Mouse (Mus musculus) mature B cell (primary cell): ENCODE data around the gene P2ry6.

Experiments
- in situ Hi-C: fragments of 300-500 bp; cut with MboI; formaldehyde crosslinking; loops from 2 replicates; pipeline ENCODE4 v1.14.3; 2019

Gene P2ry6

DNA sequence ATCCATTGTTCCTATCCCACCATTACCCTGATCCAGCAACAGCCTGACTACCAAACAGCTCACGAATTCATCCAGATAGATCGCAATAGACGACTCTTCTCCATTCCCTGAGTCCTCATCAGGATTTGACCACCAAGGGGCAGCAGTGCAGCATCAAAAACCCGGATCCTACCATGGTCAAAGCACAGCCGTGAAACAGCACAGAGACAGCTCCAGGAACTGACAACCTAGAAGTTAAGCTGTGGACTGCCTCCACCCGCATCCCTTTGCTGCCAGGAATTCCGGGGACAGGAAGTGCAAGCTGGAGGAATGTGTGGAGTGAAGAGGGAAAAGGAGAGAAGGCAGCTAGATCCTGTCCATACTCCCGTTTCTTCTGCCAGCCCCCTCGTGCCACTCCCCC, 13.6 kb upstream of the P2ry6 start:
- in situ Hi-C loops = no loop called here

GRCm38 (mm10) chr7:100984452-100985395, 10.3 kb upstream of the P2ry6 start:
- in situ Hi-C loops = no loop called here

DNA sequence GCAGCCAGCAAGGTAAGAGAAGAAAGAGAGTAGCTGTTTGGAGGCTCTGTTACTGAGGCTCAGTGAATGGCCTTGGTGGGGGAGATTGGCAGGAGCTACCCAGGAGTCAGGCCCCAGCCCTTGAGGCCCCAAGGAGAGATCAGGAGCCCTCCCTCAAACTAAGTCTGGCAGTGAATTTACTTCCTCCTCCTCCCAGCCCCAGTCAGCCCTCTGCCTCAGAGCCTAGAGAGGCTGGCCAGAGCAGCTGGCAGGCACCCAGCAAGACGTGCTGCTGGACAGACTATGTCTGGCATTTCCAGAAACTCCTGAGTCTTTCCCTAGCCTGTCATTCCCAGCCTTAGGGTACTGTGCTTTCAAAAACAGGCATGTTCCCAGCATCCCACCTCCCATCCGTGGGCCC, 4.7 kb upstream of the P2ry6 start:
- in situ Hi-C loops = no loop called here

GRCm38 (mm10) chr7:100978171-100978570, 3.7 kb upstream of the P2ry6 start:
- in situ Hi-C loops = no loop called here

- in situ Hi-C loops = no loop called here
Observed at GRCm38 (mm10) chr7:100972875-100973274, 1.6 kb downstream of the P2ry6 start.

DNA sequence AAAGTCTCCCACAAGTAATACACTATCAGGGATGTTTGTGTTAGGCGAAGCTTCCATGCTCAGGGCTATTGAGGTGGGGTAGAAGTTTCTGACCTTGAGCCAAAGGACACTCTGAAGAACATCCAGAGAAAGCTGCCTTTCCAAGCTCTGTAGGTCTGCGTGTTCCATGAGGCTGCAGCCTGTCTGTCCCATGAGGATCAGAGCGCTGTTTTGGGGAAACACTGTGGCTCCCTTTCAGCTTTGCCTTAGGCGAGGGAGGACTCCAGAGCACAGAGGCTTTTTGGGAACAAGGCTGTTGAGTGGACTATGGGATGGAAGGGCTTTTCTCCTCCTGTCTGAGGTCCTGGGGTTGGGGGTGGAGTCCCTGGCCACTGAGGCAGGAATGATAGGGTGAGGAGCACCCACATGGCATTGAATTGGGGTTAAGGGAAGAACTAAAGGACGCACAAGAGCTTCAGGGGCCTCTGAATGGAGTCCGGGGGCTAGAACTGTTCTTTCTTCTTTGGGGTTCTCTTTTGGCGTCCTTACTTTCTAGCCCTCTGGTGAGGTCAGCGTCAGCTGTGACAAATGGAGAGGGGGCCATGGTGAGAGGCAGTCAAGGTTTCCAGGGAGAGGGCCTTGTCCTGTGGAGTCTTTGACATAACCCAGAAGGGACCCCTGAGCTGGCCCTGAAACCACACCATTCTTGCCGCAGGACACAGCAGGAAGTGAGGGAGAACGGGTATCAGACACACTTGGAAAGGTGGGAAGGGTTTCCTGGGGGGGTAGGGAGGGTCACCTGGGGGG, 5.4 kb downstream of the P2ry6 start:
- in situ Hi-C loops = no loop called here

GRCm38 (mm10) chr7:100968376-100968775, 6.1 kb downstream of the P2ry6 start:
- in situ Hi-C loops = no loop called here

- in situ Hi-C loops = no loop called here
Observed at GRCm38 (mm10) chr7:100967850-100968249, 6.6 kb downstream of the P2ry6 start.

- in situ Hi-C loops = no loop called here
Observed at GRCm38 (mm10) chr7:100966014-100966413, 8.4 kb downstream of the P2ry6 start.

GRCm38 (mm10) chr7:100965079-100965478, 9.4 kb downstream of the P2ry6 start:
- in situ Hi-C loops = no loop called here

DNA sequence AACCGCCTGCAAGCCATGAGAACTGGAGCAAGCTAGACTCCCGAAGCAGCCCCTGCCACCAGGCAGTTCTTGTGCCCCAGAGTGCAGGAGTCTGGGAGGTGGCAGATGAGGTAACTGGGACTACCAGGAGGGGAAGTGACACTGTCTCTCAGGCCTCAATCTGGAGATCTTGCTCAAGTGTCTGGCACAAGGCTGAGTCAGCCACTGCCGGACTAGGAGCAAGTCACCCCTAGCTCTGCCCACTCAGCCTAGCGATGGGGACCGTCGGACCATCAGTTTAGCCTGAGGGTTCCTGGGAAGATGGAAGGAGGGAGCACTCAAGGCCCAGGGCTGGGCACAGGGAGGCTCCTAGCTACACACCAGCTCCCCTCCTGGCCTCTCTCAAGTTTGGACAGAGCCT, 10.2 kb downstream of the P2ry6 start:
- in situ Hi-C loops = no loop called here

- in situ Hi-C loops = no loop called here
Observed at GRCm38 (mm10) chr7:100963381-100963780, 11.1 kb downstream of the P2ry6 start.

DNA sequence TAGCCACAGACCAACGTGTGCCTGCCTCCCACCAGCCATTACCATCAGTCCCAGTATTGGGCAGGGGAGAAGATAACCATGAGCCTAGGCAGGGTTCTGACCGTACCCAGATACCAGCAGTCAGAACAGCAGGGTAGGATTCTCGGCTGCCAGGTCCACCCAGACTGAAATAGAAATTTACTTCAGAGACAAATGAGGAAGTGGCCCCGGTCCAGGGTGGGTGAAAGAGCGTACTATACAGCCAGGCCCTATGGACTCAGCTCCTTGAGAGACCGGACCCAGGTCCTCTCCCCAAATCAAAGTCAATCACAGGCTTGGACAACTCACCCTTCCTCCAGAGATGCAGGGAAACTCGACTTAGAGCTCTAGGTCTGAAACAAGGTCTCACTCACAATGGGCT, 13.3 kb downstream of the P2ry6 start:
- in situ Hi-C loops = no loop called here

- in situ Hi-C loops = no loop called here
Observed at GRCm38 (mm10) chr7:100960462-100960861, 14.0 kb downstream of the P2ry6 start.

DNA sequence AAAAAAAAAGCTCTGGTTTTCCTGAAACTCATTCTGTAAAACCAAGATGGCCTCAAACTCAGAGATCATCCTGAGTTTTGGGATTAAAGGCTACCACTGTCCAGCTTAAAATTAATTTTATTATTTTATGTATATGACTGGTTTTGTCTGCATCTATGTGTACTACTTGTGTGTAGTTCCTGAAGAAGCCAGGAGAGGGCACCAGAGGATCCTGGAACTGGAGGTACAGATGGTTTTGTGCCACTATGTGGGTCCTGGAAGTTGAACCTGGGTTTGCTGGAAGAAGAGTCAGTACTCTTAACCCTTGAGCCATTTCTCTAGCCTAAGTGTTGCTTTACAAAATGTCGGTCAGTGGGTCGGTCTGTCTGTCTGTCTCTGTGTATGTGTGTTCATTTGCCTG, 16.0 kb downstream of the P2ry6 start:
- in situ Hi-C loops = no loop called here

GRCm38 (mm10) chr7:100952686-100953085, 21.8 kb downstream of the P2ry6 start:
- in situ Hi-C loops = no loop called here

DNA sequence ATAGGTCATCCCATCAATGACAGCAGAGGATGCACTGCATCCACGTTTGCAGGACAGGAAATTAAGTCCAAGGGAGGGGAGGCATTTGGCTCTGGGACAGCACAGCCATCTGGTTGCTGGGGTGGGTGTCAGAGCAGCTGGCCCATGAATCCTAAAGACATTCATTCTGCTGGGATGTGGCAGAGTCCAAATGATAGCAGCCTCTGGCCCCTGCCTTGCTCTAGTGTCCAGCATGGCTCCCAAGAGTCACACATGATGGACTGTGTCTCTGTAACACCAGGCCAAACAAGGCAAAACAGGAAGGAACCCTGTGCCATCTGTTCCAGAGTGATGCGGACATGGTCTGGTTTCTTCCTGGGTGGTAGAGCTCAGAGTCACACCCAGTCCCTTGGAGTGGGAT, 22.5 kb downstream of the P2ry6 start:
- in situ Hi-C loops = no loop called here

- in situ Hi-C loops = no loop called here
Observed at GRCm38 (mm10) chr7:100950481-100951010, 23.9 kb downstream of the P2ry6 start.

- in situ Hi-C loops = no loop called here
Observed at GRCm38 (mm10) chr7:100950031-100950430, 24.4 kb downstream of the P2ry6 start.

DNA sequence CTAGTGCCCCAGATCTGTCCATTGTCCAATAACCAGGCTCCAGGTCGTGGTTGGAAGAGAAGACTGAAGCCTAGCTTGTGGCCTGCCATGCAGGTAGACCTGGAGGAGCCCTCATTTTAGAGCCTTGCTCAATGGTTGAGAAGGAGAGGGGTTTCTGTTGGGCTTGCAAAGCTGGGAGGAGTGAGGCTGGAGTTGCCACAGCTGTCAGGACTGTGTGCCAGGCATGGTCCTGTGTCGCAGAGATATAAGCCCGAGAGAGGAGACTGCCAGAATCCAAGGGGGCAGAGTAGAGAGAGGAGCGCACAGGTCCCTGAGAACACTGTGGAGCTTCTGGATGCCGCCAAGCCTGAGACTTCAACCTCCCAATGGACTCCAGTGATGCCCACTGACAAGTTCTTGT, 29.7 kb downstream of the P2ry6 start:
- in situ Hi-C loops = no loop called here

GRCm38 (mm10) chr7:100944306-100944705, 30.1 kb downstream of the P2ry6 start:
- in situ Hi-C loops = no loop called here

DNA sequence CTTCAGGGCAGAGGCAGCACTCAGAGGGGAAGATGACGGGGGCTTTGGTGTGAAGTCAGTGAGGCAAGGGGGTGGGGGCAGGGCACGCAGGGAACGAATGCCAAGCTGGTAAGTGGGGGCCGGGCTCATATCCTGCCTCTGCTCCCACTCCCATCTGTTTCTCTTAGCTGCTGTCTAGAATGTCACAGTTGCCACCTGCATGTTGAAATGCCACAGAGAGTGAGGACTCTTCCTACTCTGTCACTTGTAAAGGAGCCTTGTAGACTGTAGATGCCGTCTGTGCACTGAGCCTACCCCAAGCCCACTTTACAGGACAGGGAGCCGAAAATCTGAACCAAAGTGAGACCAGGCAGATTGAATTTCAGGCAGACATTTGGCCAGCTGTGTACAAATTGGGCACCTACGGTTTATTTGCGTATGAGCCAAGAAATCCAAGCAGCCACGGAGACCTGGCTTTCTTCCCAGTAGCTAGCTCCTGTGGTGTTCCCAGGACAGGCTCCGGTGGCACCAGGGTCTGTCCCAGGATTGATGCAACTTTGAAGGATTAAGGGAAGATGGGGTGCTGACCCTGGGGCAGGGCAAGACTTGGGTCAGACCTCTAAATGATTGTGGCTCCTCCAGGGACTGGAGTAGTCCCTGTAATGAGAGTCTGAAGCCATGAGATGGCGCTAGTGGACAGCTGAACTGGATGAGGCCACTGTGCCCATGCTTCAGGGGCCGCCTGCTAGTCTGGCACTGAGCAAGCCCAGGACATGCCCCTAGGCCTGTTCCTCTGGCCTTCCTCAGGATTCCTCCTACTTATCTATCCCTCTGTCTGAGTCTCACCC, 31.4 kb downstream of the P2ry6 start:
- in situ Hi-C loops = no loop called here
